Mouse (Mus musculus): ENCODE data around the gene Omt2b.
"Not testable (repeated sequence)": the region's sequence is repeated elsewhere in the genome, so short reads cannot be mapped to it uniquely, and the experiment has no call there.

DNA sequence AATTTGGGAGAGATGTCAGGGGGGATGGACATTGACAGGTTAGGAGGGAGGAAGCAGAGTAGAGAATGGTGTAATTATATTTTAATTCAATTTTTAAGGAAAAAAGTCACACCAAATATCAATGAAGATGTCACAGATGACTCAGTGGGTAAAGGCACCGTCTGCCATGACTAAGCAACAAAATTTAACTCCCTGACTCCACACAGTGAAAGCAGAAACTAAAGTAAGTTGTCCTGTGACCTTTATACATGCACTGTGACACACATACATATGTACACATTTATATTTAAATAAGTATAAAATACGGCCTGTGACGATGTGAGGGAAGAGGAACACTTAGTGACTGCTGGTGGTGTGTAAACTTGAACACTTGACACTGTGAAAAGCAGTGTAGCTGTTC, 19.3 kb upstream of the Omt2b start:
- TF ChIP-seq EP300 (IDR thresholded peaks at IDR 0.05; ENCODE audit: insufficient read depth, low read depth, low read length); CTCF (IDR thresholded peaks at IDR 0.05; ENCODE audit: low read depth, low read length); POLR2A (IDR thresholded peaks at IDR 0.05; ENCODE audit: insufficient read depth, low read length): not testable (repeated sequence)
